Mouse (Mus musculus) bone marrow, adult 2 months (tissue): ENCODE measurements around the gene Edem1.

ENCODE experiments used
- CTCF ChIP-seq: fragments of 200-500 bp; IDR thresholded peaks from 2 replicates; pipeline ENCODE4 v1.5.1; 2011; ENCODE audit warnings: low read length, control low read depth; ENCODE audit not compliant: control insufficient read depth, insufficient read depth
- POLR2A ChIP-seq: fragments of 200-500 bp; IDR thresholded peaks from 2 replicates; pipeline ENCODE4 v1.6.1; 2011; ENCODE audit warnings: low read depth, mild to moderate bottlenecking, control low read depth, low read length, borderline replicate concordance; ENCODE audit not compliant: control insufficient read depth

GRCm38 (mm10) chr6:108827336-108827920 is 1.0 kb upstream of the Edem1 start:
- TF ChIP-seq CTCF: no peak
- no peak for TF ChIP-seq POLR2A
